Mouse (Mus musculus) heart, postnatal 36 days (tissue): ENCODE measurements at regions not wholly inside any gene's neighbourhood (a gene's known extent, or its start where the extent isn't known, plus 50 kb on each side); places are given as distances from the start of the nearest gene placed in this dataset.

Experiments
- DNase-seq, 2 experiments: peaks; one replicate each; pipeline ENCODE4 v3.0.0; 2021 to 2022
- intact Hi-C: fragments of 180-260 bp; cut with DNase I; formaldehyde crosslinking; loops from one replicate; pipeline ENCODE4 v1.15.1; 2025

GRCm38 (mm10) chr5:46278190-46278589 is 420.8 kb upstream of the Lcorl start:
- no peak for DNase-seq
- intact Hi-C loops = no loop called here

GRCm38 (mm10) chr5:46256730-46257129 is 399.3 kb upstream of the Lcorl start:
- DNase-seq = no peak
- intact Hi-C loops = no loop called here

- intact Hi-C loops = no loop called here
- no peak for DNase-seq
These were observed 396.5 kb upstream of the Lcorl start for GRCm38 (mm10) chr5:46253940-46254339.

- intact Hi-C loops = no loop called here
These were observed 378.1 kb upstream of the Lcorl start for GRCm38 (mm10) chr5:46235364-46236067.

GRCm38 (mm10) chr5:46232780-46233179 is 375.4 kb upstream of the Lcorl start:
- no peak for DNase-seq
- intact Hi-C loops = no loop called here

More at GRCm38 (mm10) chr5:46235364-46236067, 378.1 kb upstream of the Lcorl start:
- no peak for DNase-seq

GRCm38 (mm10) chr5:46228667-46229066 is 371.3 kb upstream of the Lcorl start:
- DNase-seq = no peak
- intact Hi-C loops = no loop called here

GRCm38 (mm10) chr5:46212845-46213468 is 355.5 kb upstream of the Lcorl start:
- intact Hi-C loops = no loop called here
- DNase-seq = no peak

- intact Hi-C loops = no loop called here
- DNase-seq = no peak
These were observed 351.7 kb upstream of the Lcorl start for GRCm38 (mm10) chr5:46209076-46209475.

- DNase-seq = no peak
- intact Hi-C loops = no loop called here
These were observed 346.3 kb upstream of the Lcorl start for GRCm38 (mm10) chr5:46203744-46204143.

GRCm38 (mm10) chr5:46202457-46202772 is 345.0 kb upstream of the Lcorl start:
- DNase-seq = no peak
- intact Hi-C loops = no loop called here

- no peak for DNase-seq
- intact Hi-C loops = no loop called here
These were observed 344.4 kb upstream of the Lcorl start for GRCm38 (mm10) chr5:46201639-46202456.

- no peak for DNase-seq
- intact Hi-C loops = no loop called here
These were observed 329.5 kb upstream of the Lcorl start for GRCm38 (mm10) chr5:46186908-46187307.

- intact Hi-C loops = no loop called here
- DNase-seq = no peak
These were observed 324.7 kb upstream of the Lcorl start for GRCm38 (mm10) chr5:46182157-46182556.

GRCm38 (mm10) chr5:46172315-46172714 is 314.9 kb upstream of the Lcorl start:
- no peak for DNase-seq
- intact Hi-C loops = no loop called here

GRCm38 (mm10) chr5:46160774-46161173 is 303.4 kb upstream of the Lcorl start:
- intact Hi-C loops = no loop called here
- DNase-seq = no peak

GRCm38 (mm10) chr5:46151973-46152372 is 294.6 kb upstream of the Lcorl start:
- intact Hi-C loops = no loop called here
- no peak for DNase-seq

- DNase-seq = no peak
- intact Hi-C loops = no loop called here
These were observed 293.4 kb upstream of the Lcorl start for GRCm38 (mm10) chr5:46150825-46151224.

- intact Hi-C loops = no loop called here
- DNase-seq = no peak
These were observed 292.6 kb upstream of the Lcorl start for GRCm38 (mm10) chr5:46149851-46150615.

GRCm38 (mm10) chr5:46139024-46139423 is 281.6 kb upstream of the Lcorl start:
- no peak for DNase-seq
- intact Hi-C loops = loop anchor here (10.0 kb wide), 1 partner anchor 384 kb away; no protein-coding TSS in a partner anchor

GRCm38 (mm10) chr5:46137695-46138094 is 280.3 kb upstream of the Lcorl start:
- no peak for DNase-seq
- intact Hi-C loops = loop anchor here (10.0 kb wide), 1 partner anchor 383 kb away; no protein-coding TSS in a partner anchor

- no peak for DNase-seq
- intact Hi-C loops = no loop called here
These were observed 250.6 kb upstream of the Lcorl start for GRCm38 (mm10) chr5:46108020-46108419.
